Mouse (Mus musculus) spleen, adult 2 months (tissue): ENCODE data around the gene Itga5.

ENCODE experiments used
- CTCF ChIP-seq: fragments of 200-500 bp; IDR thresholded peaks from 2 replicates; pipeline ENCODE4 v1.5.1; 2011; ENCODE audit warnings: mild to moderate bottlenecking, inconsistent platforms; ENCODE audit not compliant: insufficient read depth, insufficient read length, insufficient replicate concordance; ENCODE audit errors: extremely low read depth
- POLR2A ChIP-seq: fragments of 200-500 bp; IDR thresholded peaks from 2 replicates; pipeline ENCODE4 v1.6.1; 2011; ENCODE audit warnings: low read depth, low read length, inconsistent platforms

DNA sequence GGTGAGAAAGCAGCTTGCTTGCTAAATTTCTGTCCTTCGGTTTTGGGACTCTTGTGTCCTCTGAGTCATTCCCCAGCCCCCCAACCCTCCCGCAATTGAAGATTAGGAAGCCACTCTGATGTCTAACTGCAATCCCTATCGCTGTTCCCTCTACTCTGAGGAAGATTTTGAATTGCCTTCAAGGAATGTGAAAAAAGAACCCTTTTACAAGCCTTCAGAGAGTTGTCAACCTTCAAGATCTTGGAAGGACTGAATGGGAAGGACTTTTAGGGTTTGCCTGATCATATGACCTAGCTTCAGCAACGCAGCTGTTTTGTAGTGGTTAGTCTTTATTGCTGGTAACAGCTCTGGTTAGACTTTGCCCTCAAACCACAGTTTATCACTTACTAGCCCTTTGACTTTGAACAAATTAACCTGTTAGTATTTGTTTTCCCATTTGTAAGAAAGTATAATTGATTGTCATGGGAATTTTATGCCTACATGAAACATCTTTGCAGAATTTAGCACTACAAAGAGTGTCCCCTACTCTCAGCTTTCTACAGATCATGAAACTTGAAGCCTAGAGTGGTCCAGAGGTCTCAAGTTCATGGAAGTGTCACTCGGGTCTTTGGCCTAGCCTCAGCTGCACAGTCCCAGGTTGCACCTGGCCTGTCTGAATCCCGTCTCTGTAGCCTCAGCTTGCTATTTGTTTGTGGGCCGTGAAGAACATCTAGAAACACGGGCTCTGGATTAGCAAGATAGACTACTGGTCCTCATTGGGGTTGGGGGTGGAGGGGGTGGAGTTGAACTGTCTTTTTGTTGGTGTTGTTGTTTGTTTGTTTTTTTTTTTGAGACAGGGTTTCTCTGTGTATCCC, 60.5 kb downstream of the Itga5 start:
- TF ChIP-seq CTCF (no peak), POLR2A (no peak)
